Mouse (Mus musculus) heart, embryonic 13.5 days (tissue): ENCODE results near the gene 4933430I17Rik. TPM values are rescaled to one million over a fixed set of nuclear protein-coding genes. Genes with fewer than 3 reads are reported as not detected.

Experiments
- ATAC-seq: fragments of 200-750 bp; cut with Nextera tagmentation; 2 replicates; pipeline ENCODE4 v1.8.0; 2017; ENCODE audit warnings: moderate TSS enrichment; ENCODE audit not compliant: insufficient number of reproducible peaks, low FRiP score, low TSS enrichment; ENCODE audit errors: extremely low read depth
- H3K27ac ChIP-seq: fragments of 300-500 bp; sonication (generic); replicated peaks from 2 replicates; pipeline ENCODE4 v1.5.1; 2015; ENCODE audit warnings: moderate library complexity, mild to moderate bottlenecking, inconsistent platforms
- H3K27me3 ChIP-seq: fragments of 300-500 bp; sonication (generic); replicated peaks from 2 replicates; pipeline ENCODE4 v1.6.1; 2015; ENCODE audit warnings: mild to moderate bottlenecking, inconsistent platforms
- H3K36me3 ChIP-seq: fragments of 300-500 bp; sonication (generic); 2 replicates; pipeline ENCODE4 v1.6.1; 2015; ENCODE audit warnings: mild to moderate bottlenecking, inconsistent platforms
- H3K4me1 ChIP-seq: fragments of 300-500 bp; sonication (generic); 2 replicates; pipeline ENCODE4 v1.6.1; 2015; ENCODE audit warnings: inconsistent platforms
- H3K4me2 ChIP-seq: fragments of 300-500 bp; sonication (generic); 2 replicates; pipeline ENCODE4 v1.6.1; 2015; ENCODE audit warnings: inconsistent platforms, mild to moderate bottlenecking, moderate library complexity
- H3K4me3 ChIP-seq: fragments of 300-500 bp; sonication (generic); 2 replicates; pipeline ENCODE4 v1.5.1; 2015; ENCODE audit warnings: moderate library complexity, mild to moderate bottlenecking, inconsistent platforms
- H3K9ac ChIP-seq: fragments of 300-500 bp; sonication (generic); 2 replicates; pipeline ENCODE4 v1.6.1; 2015; ENCODE audit warnings: inconsistent platforms, mild to moderate bottlenecking, moderate library complexity
- H3K9me3 ChIP-seq: fragments of 300-500 bp; sonication (generic); 2 replicates; pipeline ENCODE4 v1.6.1; 2016; ENCODE audit warnings: inconsistent platforms
- WGBS: fragments of 180-500 bp; shearing (Covaris S2); methylation state at CpG from one replicate; pipeline ENCODE4 v1.1.7; 2015; ENCODE audit warnings: mixed read lengths; 5-methylcytosine and 5-hydroxymethylcytosine counted together
- polyA plus RNA-seq: library from polyadenylated mRNA; unstranded; fragments of >200 nt; fragmentation: Nextera tagmentation; extraction: Ambion mirVana; gene quantifications from 2 replicates; pipeline ENCODE4 v1.2.1, GENCODE M21; 2015

4933430I17Rik gene
- polyA plus RNA-seq, 1 experiment from 2014 or later, result 0.16 TPM

DNA sequence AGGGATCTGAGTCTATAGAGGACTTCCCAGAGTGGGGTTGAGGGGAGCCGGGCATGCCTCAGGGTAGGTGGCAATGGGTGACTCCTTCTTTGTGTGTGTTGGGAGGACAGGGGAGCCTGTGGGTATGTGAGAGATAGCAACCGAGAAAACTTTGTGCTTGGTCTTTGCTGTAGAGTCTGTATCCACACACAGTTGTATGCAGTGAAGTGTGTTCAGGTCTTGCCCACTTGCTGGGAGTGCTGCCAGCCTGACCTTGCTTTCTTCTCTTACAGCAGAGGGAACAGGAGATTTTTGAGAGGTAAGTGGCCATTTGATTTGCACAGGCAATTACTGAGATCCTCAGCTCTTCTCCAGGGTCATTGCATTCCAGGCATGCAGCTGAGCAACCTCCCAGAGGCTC, 37.3 kb upstream of the 4933430I17Rik start:
- Histone ChIP-seq H3K4me2 (no peak overlapping the region), H3K27ac (no peak overlapping the region), H3K4me3 (no peak overlapping the region), H3K9me3 (no peaks in the 10 kb centered on the region), H3K9ac (no peak overlapping the region), H3K27me3 (no peaks in the 10 kb centered on the region), H3K4me1 (no peaks in the 10 kb centered on the region), H3K36me3 (no peaks in the 10 kb centered on the region)
- 74% methylated on average over 2 of the region's 2 CpGs for WGBS
- no peak for ATAC-seq

DNA sequence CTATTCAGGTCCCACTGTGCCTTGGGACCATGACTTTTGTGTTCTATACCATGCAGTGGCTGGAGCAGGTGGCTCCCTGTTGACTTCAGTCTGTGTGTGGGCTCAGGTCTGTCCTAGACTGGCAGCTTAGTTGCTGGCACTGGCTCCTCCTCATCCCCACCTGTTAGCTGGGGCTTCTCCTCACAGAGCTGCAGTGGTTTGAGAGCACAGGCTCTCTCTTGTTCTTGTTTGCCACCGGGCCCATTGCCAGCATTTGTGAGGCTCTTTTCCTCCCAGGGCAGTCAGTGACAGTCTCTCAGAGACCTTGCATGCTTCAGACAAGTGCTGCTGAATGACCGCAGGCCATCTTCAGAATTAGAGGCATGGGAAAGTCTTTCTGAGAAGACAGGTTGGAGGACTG, 32.5 kb upstream of the 4933430I17Rik start:
- Histone ChIP-seq H3K4me3 (no peak overlapping the region), H3K4me2 (no peak overlapping the region), H3K9me3 (no peaks in the 10 kb centered on the region), H3K27me3 (no peaks in the 10 kb centered on the region), H3K27ac (no peak overlapping the region), H3K36me3 (peaks cover 4% of the 10 kb centered on the region), H3K9ac (no peak overlapping the region), H3K4me1 (peaks cover 17% of the 10 kb centered on the region)
- no peak for ATAC-seq
- WGBS, result 64% methylated on average over 2 of the region's 2 CpGs

DNA sequence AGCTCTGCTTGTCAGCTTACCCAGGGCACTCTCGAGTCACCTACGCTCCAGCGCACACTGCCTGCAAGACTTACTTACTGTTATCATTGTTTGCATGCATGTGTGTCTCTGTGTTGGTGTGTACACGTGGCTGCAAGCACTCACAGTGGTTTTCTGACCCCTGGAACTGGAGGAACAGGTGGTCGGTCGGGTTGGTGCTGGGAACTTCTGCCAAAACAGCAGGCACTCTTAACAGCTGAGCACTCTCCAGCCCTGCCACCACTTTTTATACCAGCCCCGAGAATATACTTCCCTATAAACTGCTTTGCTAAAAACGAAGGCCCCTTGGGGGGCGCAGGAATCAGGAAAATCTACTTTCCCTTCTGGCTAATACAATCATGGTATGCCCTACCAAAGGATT, 30.9 kb upstream of the 4933430I17Rik start:
- H3K27ac ChIP-seq, result no peak overlapping the region
- H3K4me3 ChIP-seq, result no peak overlapping the region
- peaks cover 19% of the 10 kb centered on the region for H3K36me3 ChIP-seq
- H3K27me3 ChIP-seq, result no peaks in the 10 kb centered on the region
- ATAC-seq, result no peak
- WGBS, result 58% methylated on average over 9 of the region's 9 CpGs
- H3K4me1 ChIP-seq, result peaks cover 17% of the 10 kb centered on the region
- no peak overlapping the region for H3K4me2 ChIP-seq
- no peaks in the 10 kb centered on the region for H3K9me3 ChIP-seq
- no peak overlapping the region for H3K9ac ChIP-seq

DNA sequence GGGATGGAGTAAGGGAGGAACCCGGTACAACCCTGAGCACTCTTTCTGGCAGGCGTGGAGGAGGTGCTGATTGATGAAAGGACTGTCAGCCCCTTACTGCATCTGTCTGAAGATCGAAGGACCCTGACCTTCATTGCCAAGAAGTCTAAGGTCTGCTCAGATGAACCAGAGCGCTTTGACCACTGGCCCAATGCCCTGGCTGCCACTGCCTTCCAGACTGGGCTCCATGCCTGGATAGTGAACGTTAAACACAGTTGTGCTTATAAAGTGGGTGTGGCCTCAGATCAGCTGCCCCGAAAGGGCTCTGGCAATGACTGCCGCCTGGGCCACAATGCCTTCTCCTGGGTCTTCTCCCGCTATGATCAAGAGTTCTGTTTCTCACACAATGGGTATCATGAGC, 29.2 kb upstream of the 4933430I17Rik start:
- no peak for ATAC-seq
- no peaks in the 10 kb centered on the region for H3K9me3 ChIP-seq
- peaks cover 20% of the 10 kb centered on the region for H3K4me1 ChIP-seq
- peaks cover 30% of the 10 kb centered on the region for H3K36me3 ChIP-seq
- no peak overlapping the region for H3K9ac ChIP-seq
- WGBS, result 60% methylated on average over 8 of the region's 8 CpGs
- no peak overlapping the region for H3K4me3 ChIP-seq
- H3K27ac ChIP-seq, result no peak overlapping the region
- H3K27me3 ChIP-seq, result no peaks in the 10 kb centered on the region
- no peak overlapping the region for H3K4me2 ChIP-seq

DNA sequence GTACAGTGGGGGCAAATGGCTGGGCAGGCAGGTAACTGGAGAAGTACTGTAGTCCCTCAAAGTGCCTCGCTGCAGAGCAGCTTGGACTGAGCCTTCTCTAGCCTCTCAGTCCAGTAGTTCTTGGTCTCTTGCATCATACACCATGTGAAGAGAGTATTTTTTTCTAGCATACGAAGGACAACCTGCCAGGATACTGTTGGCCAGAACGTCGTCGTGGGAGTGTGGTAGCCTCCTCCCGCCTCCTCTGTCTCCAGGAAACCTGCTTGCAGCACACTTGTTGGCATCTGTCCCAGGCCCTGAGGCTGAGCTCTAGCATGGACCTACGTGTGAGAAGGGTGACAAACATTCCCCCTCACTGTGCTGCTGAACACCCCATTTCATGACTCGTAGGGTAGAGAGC, 28.4 kb upstream of the 4933430I17Rik start:
- Histone ChIP-seq H3K4me2 (no peak overlapping the region), H3K4me3 (no peak overlapping the region), H3K9ac (no peak overlapping the region), H3K4me1 (peaks cover 26% of the 10 kb centered on the region), H3K27ac (no peak overlapping the region), H3K9me3 (no peaks in the 10 kb centered on the region), H3K27me3 (no peaks in the 10 kb centered on the region), H3K36me3 (peaks cover 30% of the 10 kb centered on the region)
- 46% methylated on average over 8 of the region's 8 CpGs for WGBS
- ATAC-seq, result no peak

DNA sequence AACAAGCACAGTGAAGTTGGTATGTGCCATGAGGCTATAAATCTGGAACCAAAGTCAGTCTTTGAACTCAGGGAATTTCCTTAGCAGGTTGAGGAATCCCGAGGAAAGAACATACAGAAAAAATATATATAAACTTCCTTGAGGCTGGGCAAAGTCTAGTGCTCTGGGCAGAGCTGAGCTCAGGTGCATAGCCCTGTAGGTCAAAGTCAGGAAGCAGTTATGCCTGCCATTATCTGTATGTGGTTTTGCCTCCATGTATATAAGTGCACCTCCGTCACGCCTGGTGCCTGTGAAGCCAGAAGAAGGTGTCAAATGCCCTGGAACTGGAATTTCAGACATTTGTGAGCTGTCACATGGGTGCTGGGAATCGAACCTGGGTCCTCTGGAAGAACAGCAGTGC, 24.4 kb upstream of the 4933430I17Rik start:
- H3K9me3 ChIP-seq, result no peaks in the 10 kb centered on the region
- H3K4me3 ChIP-seq, result peak overlapping the region; percentile 89; the same call in 1 of the 2 replicates
- 81% methylated on average over 4 of the region's 4 CpGs for WGBS
- no peak overlapping the region for H3K9ac ChIP-seq
- H3K27ac ChIP-seq, result no peak overlapping the region
- ATAC-seq, result no peak
- peak overlapping the region; percentile 77 for H3K4me2 ChIP-seq
- H3K4me1 ChIP-seq, result peaks cover 23% of the 10 kb centered on the region
- H3K36me3 ChIP-seq, result peaks cover 30% of the 10 kb centered on the region
- no peaks in the 10 kb centered on the region for H3K27me3 ChIP-seq

DNA sequence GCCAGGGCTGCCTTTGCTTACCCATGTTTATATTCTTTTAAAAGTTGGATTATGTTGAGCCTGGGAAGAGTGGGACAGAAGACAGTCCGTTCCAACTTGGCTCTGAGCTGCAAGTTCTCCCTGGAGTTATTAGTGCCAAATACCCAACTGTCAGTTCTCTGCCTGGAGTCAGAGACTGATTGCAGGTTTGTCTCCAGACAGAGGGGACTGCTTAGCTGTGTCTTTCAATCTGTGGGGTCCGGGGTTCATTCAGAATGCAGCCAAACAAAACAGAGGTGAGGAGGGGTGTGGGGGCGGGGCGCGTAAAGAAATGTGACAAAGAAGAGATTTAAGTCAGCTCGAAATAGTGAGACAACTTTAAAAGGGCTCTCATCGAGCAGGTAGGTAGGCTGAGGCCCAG, 23.6 kb upstream of the 4933430I17Rik start:
- Histone ChIP-seq H3K9ac (peak overlapping the region; percentile 90), H3K36me3 (peaks cover 30% of the 10 kb centered on the region), H3K4me2 (peak overlapping the region; percentile 77), H3K9me3 (no peaks in the 10 kb centered on the region), H3K27me3 (no peaks in the 10 kb centered on the region), H3K4me1 (peaks cover 21% of the 10 kb centered on the region), H3K4me3 (peak overlapping the region; percentile 89), H3K27ac (peak overlapping the region; percentile 82)
- ATAC-seq, result no peak
- 2% methylated on average over 7 of the region's 7 CpGs for WGBS

DNA sequence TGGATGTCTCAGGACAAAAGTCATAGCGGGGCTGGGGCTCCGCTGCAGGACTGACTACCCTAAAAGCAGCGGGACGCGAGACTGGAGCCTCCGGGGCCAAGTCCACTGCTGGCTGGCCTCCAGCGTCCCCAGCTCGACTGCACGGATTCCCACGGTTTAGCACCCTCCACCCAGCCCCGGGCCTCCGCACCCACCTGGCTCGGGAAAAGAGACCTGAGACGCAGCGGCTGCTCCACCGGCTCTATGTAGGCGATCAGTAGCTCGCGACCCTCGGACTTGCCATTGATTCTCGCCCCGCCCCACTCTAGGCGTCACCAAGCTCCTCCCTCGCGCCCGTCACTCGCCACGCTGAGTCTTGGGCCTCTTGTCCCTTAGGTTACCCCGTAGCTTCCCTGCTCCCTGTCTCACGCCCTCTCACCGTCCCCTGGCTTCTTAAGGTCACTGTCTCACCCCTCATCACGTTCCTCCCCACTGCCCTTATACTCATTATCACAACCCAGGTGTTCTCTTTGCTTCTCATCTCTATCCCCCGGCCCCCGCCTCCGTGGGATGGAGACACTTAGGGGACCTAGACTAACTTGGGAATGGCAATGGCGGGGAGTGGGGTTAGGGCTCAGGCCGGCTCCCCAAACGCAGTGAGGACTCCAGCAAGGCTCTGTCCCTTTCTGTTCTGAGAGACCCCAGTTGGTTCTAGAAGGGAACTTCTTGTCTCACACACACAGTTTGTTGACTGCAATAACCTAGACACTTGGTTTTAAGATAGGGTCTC, 23.0 kb upstream of the 4933430I17Rik start:
- Histone ChIP-seq H3K9me3 (no peaks in the 10 kb centered on the region), H3K36me3 (peaks cover 32% of the 10 kb centered on the region), H3K4me2 (peak overlapping the region; percentile 77), H3K4me1 (peaks cover 15% of the 10 kb centered on the region), H3K27ac (peak overlapping the region; percentile 82), H3K9ac (peak overlapping the region; percentile 90), H3K27me3 (no peaks in the 10 kb centered on the region), H3K4me3 (peak overlapping the region; percentile 89)
- WGBS, result 1% methylated on average over 38 of the region's 38 CpGs
- ATAC-seq, result peak; percentile 80

DNA sequence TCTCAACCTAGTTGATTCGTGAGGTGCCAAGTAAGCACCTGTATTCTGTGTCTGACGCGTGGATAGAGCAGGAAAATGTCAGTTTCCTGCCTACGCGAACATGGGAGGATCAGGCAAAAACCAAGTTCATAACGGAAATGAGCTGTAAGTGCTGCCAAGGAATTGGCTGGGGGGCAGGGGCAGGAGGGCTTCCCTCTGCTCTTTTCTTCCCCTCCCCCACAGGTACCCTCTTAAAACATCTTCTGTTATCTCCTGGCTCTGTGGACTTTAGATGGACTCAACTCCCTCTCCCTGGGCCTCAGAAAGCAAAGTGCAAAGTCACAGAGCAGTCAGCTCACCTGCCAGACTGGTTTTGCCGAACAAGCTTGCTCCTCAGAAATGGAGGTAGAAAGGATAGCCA, 22.2 kb upstream of the 4933430I17Rik start:
- no peak overlapping the region for H3K27ac ChIP-seq
- no peak overlapping the region for H3K4me3 ChIP-seq
- no peaks in the 10 kb centered on the region for H3K27me3 ChIP-seq
- H3K9me3 ChIP-seq, result no peaks in the 10 kb centered on the region
- no peak overlapping the region for H3K9ac ChIP-seq
- peaks cover 13% of the 10 kb centered on the region for H3K4me1 ChIP-seq
- H3K4me2 ChIP-seq, result no peak overlapping the region
- WGBS, result 67% methylated on average over 7 of the region's 7 CpGs
- no peak for ATAC-seq
- H3K36me3 ChIP-seq, result peaks cover 34% of the 10 kb centered on the region

DNA sequence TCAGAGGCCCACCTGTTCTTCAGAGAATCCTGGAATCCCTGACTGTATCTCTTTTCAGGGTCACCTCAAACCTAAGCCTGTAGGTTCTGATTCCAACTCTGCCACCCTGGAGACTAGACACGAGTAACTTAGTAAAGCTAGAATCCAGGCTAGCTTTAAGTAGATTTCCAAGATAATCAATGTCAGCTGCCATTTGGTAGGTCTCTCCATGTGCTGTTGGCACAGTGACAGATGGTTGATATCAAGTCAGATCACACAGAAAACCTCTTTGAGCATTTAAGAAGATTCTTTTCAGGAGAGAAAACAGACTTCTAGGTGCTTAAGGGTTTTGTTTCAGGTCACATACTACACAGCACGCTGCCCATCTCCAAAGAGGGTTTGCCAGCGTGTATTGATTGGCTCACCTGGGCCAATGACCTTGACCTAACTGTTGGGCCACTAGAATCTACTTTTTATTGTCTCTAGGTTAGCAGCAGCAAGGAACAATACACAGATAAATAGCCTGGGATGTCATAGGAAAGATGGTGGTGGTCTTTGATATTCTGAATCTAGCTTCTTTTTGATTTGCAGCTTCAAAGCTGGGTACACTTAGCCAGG, 21.7 kb upstream of the 4933430I17Rik start, which contains the start of gene Hdhd3:
Gene Hdhd3 (minus strand): TSS at position 94 of the 597 bp plus-strand sequence.
- Histone ChIP-seq H3K27ac (peak within 1 kb of the TSS; percentile 82), H3K4me3 (peak within 1 kb of the TSS; percentile 89), H3K27me3 (no peaks in the 10 kb centered on the region), H3K9ac (peak within 1 kb of the TSS; percentile 90), H3K4me1 (peaks cover 13% of the 10 kb centered on the region), H3K9me3 (no peaks in the 10 kb centered on the region), H3K36me3 (peaks cover 34% of the 10 kb centered on the region), H3K4me2 (peak within 1 kb of the TSS; percentile 77)
- ATAC-seq, result no peak
- 83% methylated on average over 3 of the region's 3 CpGs for WGBS

DNA sequence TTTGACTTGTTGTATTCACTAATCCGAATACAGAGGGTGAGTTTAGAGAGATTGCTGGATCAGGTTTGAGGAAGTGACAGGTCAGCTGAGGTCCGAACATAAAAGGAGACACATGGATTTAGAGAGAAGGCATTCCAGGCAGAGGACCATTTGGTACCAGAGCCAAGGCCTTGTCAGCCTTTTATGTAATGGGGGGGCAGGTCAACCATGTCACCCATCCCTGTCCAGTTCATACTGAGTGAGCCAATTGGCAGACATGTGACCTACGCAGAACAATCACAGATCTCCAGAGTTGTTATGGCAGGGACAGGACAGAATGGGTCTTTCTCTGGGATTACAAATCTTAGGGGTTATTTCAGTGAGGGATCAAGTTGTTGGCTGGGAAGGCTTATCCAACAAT, 19.2 kb upstream of the 4933430I17Rik start:
- H3K4me2 ChIP-seq, result no peak overlapping the region
- peaks cover 41% of the 10 kb centered on the region for H3K36me3 ChIP-seq
- no peaks in the 10 kb centered on the region for H3K9me3 ChIP-seq
- no peak overlapping the region for H3K27ac ChIP-seq
- no peaks in the 10 kb centered on the region for H3K27me3 ChIP-seq
- H3K9ac ChIP-seq, result no peak overlapping the region
- H3K4me3 ChIP-seq, result no peak overlapping the region
- peaks cover 10% of the 10 kb centered on the region for H3K4me1 ChIP-seq
- WGBS, result 82% methylated on average over 3 of the region's 3 CpGs
- no peak for ATAC-seq

DNA sequence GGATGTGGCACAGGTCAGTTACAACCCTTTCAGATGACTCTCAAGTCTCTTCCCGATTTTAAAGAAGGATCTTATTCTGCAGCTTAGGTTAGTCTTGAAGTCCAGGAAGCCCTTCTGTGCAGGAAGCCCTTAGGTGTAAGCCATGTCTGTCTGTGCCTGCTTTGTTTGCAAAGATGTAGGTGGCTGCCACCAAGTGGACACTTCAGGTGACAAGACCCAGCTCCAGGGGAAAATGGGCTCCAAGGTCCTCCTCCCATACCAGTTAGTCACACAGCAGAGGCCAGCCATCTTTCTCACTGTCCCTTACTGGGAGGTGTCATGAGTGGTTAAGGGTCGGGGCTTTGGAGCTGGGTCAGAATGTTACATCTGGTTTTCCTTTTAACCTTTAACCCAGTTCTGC, 18.4 kb upstream of the 4933430I17Rik start:
- no peak overlapping the region for H3K9ac ChIP-seq
- no peak overlapping the region for H3K27ac ChIP-seq
- H3K36me3 ChIP-seq, result peaks cover 49% of the 10 kb centered on the region
- H3K9me3 ChIP-seq, result no peaks in the 10 kb centered on the region
- H3K4me3 ChIP-seq, result no peak overlapping the region
- no peaks in the 10 kb centered on the region for H3K27me3 ChIP-seq
- no peak for ATAC-seq
- WGBS, result 45% methylated on average over 2 of the region's 2 CpGs
- no peak overlapping the region for H3K4me2 ChIP-seq
- H3K4me1 ChIP-seq, result peaks cover 4% of the 10 kb centered on the region
